Mouse (Mus musculus): ENCODE data around the gene Tuba1b. TPM values are rescaled to one million over a fixed set of nuclear protein-coding genes. Genes with fewer than 3 reads are reported as not detected.

Tuba1b gene
- polyA plus RNA-seq (2015; fragmentation: Nextera tagmentation; extraction: Ambion mirVana): 1,597 and 1,748 TPM in 2 replicates

GRCm38 (mm10) chr15:98934217-98934839 is at the start of gene Tuba1b:
Gene Tuba1b, minus strand, starts transcription at chr15:98934565.

GRCm38 (mm10) chr15:98953401-98954356 is 19.3 kb upstream of the Tuba1b start, which contains the start of the genes Gm49450 and Tuba1a:
Gene Gm49450, minus strand, starts transcription at chr15:98953551.
Gene Tuba1a, minus strand, starts transcription at chr15:98953703.

DNA sequence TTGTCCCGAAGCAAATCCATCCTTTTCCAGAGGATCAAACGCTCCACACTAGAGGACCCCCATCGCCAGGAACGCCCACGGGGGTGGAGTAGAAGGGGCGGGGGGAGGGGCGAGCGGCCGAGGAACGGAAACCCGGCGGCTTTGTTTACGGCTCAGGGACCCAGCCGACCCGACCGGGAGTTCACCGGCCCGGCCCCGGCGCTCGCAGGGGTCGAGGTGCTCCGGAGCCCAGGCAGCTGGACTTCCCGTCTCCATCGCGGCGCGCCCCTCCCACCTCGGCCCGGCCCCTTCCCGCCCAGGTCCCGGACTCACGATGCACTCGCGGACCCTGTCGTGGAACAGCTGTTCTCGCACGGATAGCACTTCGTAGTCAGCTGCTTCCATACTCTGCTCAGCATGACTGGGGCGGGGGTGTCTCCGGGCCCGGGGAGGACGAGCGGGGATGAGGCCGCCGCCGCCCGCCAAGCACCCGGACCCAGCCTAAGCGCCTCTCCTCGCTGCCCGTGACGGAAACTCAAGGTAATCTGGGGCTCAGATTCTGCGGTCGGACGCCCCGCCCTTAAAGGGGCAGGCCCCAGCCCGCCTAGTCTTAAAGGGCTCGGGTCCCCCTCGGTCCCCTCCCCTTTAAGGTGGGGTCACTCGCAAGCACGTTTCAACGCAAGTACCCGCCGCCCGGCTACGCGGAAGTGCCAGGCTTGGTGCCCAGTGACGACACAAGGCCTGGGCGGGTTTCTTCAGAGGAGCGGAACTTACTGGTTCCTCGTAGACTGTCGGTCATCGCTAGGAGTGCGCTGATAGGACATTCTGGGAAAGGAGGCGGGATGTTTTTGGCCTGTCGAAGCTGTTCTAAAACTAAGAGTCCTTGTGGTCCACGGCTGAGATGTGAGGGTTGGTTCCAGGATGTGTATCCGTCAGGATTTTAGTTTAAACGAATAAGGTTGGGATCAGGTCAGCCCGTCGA is 16.5 kb downstream of the Tuba1b start, which contains the start of gene Lmbr1l:
Gene Lmbr1l, minus strand, starts transcription at position 694 of the 961 bp plus-strand sequence.

GRCm38 (mm10) chr15:98897928-98898800 is 36.2 kb downstream of the Tuba1b start, which contains the start of gene Dhh:
Gene Dhh, minus strand, starts transcription at chr15:98898540.

GRCm38 (mm10) chr15:98893940-98894745 is 40.2 kb downstream of the Tuba1b start, which contains the start of gene Rhebl1:
Gene Rhebl1, minus strand, starts transcription at chr15:98894540.

Other genes starting within 250 kb of the Tuba1b start
- 8.8 and 9.1 TPM in 2 replicates for gene Ccdc65, start 226.4 kb downstream of the Tuba1b start, polyA plus RNA-seq (2015; fragmentation: Nextera tagmentation; extraction: Ambion mirVana)
- 7.5 and 8.3 TPM in 2 replicates for gene Fkbp11, start 206.4 kb downstream of the Tuba1b start, polyA plus RNA-seq (2015; fragmentation: Nextera tagmentation; extraction: Ambion mirVana)
- 107 and 109 TPM in 2 replicates for gene Arf3, start 171.4 kb downstream of the Tuba1b start, polyA plus RNA-seq (2015; fragmentation: Nextera tagmentation; extraction: Ambion mirVana)
- 0.06 TPM in 1 of 2 replicates, not detected in the other for gene Wnt10b, start 156.4 kb downstream of the Tuba1b start, polyA plus RNA-seq (2015; fragmentation: Nextera tagmentation; extraction: Ambion mirVana)
- 0.34 and 0.43 TPM in 2 replicates for gene Wnt1, start 144.7 kb downstream of the Tuba1b start, polyA plus RNA-seq (2015; fragmentation: Nextera tagmentation; extraction: Ambion mirVana)
- 0.32 and 0.39 TPM in 2 replicates for gene Ddn, start 125.1 kb downstream of the Tuba1b start, polyA plus RNA-seq (2015; fragmentation: Nextera tagmentation; extraction: Ambion mirVana)
- 52.9 and 53.3 TPM in 2 replicates for gene Prkag1, start 103.0 kb downstream of the Tuba1b start, polyA plus RNA-seq (2015; fragmentation: Nextera tagmentation; extraction: Ambion mirVana)
- 7.9 and 9.2 TPM in 2 replicates for gene Kmt2d, start 63.4 kb downstream of the Tuba1b start, polyA plus RNA-seq (2015; fragmentation: Nextera tagmentation; extraction: Ambion mirVana)
- gene Rhebl1, start 40.0 kb downstream of the Tuba1b start, polyA plus RNA-seq (2015; fragmentation: Nextera tagmentation; extraction: Ambion mirVana): 24.1 and 27.3 TPM in 2 replicates
- 7.4 and 9.6 TPM in 2 replicates for gene Dhh, start 36.0 kb downstream of the Tuba1b start, polyA plus RNA-seq (2015; fragmentation: Nextera tagmentation; extraction: Ambion mirVana)
- gene Lmbr1l, start 16.3 kb downstream of the Tuba1b start, polyA plus RNA-seq (2015; fragmentation: Nextera tagmentation; extraction: Ambion mirVana): 12.3 and 15.5 TPM in 2 replicates
- gene Gm49450, start 19.0 kb upstream of the Tuba1b start, polyA plus RNA-seq (2015; fragmentation: Nextera tagmentation; extraction: Ambion mirVana): not detected in 2 replicates
- gene Tuba1a, start 19.1 kb upstream of the Tuba1b start, polyA plus RNA-seq (2015; fragmentation: Nextera tagmentation; extraction: Ambion mirVana): 8,375 and 9,600 TPM in 2 replicates
- gene Tuba1c, start 95.3 kb upstream of the Tuba1b start, polyA plus RNA-seq (2015; fragmentation: Nextera tagmentation; extraction: Ambion mirVana): 11.9 and 12.2 TPM in 2 replicates
- gene Prph, start 120.6 kb upstream of the Tuba1b start, polyA plus RNA-seq (2015; fragmentation: Nextera tagmentation; extraction: Ambion mirVana): 119 and 163 TPM in 2 replicates
- gene Troap, start 140.0 kb upstream of the Tuba1b start, polyA plus RNA-seq (2015; fragmentation: Nextera tagmentation; extraction: Ambion mirVana): 3.1 TPM in 2 replicates
- gene C1ql4, start 153.3 kb upstream of the Tuba1b start, polyA plus RNA-seq (2015; fragmentation: Nextera tagmentation; extraction: Ambion mirVana): 2.1 and 3.4 TPM in 2 replicates
- 0.14 and 0.26 TPM in 2 replicates for gene Dnajc22, start 158.6 kb upstream of the Tuba1b start, polyA plus RNA-seq (2015; fragmentation: Nextera tagmentation; extraction: Ambion mirVana)
- 20.0 and 22.4 TPM in 2 replicates for gene Spats2, start 191.4 kb upstream of the Tuba1b start, polyA plus RNA-seq (2015; fragmentation: Nextera tagmentation; extraction: Ambion mirVana)